Mouse (Mus musculus) brain, embryonic 14.5 days (tissue): ENCODE measurements around the gene Tubg2.

Experiments used
- CTCF ChIP-seq: fragments of 200-500 bp; IDR thresholded peaks from 2 replicates; pipeline ENCODE4 v1.5.1; 2012; ENCODE audit warnings: inconsistent platforms, mild to moderate bottlenecking, moderate library complexity, borderline replicate concordance; ENCODE audit not compliant: insufficient read depth, insufficient read length; ENCODE audit errors: extremely low read depth
- POLR2A ChIP-seq: fragments of 200-500 bp; IDR thresholded peaks from 2 replicates; pipeline ENCODE4 v1.6.1; 2012; ENCODE audit warnings: mild to moderate bottlenecking, inconsistent platforms, borderline replicate concordance; ENCODE audit not compliant: poor library complexity, insufficient read depth, insufficient read length, severe bottlenecking; ENCODE audit errors: extremely low read depth

DNA sequence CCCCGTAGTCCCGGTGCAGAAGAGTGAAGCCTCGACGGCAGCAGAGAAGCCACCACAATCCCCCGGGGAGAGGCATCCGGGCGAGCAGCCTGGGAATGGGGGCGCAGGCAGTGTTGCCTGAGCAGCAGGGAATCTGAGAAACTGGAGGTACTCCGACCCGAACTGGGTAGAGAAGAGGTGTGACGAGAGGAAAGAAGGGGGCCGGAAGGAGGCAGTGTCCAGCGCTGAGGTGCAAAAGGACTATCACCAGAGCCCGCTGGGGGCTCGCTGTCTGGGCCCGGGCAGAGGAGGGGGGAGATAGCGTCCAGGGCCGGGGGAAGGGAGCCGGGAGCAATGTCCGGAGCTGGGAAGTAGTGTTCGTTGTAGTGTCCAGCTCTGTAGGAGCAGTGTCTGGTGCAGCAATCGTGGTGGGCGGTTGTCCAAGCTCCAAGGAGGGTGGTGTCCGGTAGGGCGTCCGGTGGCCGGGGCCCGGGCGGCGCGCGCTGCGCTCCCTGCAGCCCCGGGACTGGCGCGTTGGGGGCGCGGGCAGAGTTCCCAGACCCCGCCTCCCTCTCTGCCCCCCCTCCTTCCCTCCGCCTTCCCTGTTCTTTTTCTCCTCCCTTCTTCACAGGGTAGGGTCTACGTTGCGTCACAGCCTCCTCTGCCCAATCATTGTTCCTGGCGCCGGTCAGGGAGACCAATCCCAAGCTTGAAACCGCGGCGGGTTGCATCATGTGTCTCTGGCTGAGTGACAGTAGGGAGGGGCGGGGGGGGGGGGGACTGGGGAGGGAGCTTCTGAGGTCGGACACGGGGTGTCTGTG, 15.3 kb downstream of the Tubg2 start, which contains the start of gene Plekhh3:
- TF ChIP-seq CTCF (no peak), POLR2A (peak; percentile 79)
